Mouse (Mus musculus): Measurements from ENCODE around the gene Pigb.
"Not testable (repeated sequence)": the region's sequence is repeated elsewhere in the genome, so short reads cannot be mapped to it uniquely, and the experiment has no call there.

Gene Pigb

DNA sequence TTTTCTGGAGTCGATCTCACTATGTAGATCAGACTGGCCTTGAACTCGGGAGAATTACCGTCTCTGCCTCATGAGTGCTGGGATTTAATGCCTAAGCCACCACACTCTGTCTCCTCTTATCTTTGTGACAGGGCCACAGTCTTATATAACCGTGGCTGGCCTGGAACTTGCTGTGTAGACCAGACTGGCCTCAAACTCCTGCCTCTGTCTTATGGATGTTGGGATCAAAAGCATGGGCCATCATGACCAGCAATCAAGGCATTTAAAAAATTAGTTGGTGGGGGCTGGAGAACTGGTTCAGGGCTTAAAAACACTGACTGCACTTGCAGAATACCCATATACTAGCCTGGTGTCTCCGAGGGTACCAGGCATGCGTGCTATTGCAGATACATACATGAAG, at the start of gene Pigb:
Gene Pigb, minus strand, starts transcription at position 299 of the 400 bp plus-strand sequence.
- no peak for DNase-seq

DNA sequence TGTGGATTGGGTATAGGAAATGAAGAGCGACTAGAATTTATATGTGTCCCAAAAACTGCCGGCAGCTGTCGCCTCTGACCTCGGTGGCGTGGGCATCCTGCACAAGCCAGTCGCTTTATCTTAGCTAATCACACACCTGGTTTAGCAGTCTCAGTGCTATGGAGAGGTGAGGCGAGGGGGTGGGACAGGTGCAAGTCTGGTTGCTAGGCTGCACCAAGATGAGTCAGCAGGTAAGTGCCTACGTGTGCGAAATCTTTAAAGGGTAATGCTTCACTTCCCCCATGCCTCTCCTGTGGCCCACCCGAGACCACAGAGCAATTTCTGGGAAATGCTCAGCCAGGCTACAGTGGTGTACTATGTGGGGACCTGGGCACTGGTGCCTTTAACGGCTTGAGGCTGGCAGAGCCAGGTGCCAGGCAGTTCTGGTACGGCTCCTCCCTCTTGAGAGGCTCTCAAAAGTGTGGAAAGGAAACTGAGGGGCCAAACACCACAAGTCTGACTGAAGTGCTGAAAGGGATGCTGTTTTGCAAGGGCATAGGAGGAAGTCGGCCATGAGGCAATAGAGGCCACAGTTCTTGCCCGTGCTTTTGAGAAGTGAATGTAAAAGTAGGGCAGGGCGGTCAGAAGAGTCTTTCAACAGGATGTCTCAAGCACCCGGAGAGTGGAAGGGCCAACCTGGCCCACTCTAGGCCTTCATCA, 49.2 kb upstream of the Pigb start:
- no peak for DNase-seq

DNA sequence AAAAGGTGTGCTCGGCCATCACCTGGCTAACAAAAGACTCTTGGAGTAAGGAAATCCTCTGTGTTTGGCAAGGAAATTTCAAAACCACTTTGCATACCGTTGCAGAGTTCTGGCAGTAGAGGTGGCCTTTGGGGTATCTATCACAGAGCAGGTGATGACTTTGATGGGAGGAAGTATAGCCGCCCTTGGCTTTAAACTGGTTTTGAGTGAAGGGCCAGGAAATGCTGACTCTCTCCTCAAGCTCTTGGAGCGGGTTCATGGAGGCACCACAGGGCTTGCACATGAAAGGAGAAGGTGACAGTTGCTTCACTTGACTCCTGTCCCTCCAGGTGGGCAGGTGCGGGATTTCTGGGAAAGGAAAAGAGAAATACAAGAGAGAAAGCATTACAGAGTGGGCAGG, 47.4 kb upstream of the Pigb start:
- DNase-seq: no peak

DNA sequence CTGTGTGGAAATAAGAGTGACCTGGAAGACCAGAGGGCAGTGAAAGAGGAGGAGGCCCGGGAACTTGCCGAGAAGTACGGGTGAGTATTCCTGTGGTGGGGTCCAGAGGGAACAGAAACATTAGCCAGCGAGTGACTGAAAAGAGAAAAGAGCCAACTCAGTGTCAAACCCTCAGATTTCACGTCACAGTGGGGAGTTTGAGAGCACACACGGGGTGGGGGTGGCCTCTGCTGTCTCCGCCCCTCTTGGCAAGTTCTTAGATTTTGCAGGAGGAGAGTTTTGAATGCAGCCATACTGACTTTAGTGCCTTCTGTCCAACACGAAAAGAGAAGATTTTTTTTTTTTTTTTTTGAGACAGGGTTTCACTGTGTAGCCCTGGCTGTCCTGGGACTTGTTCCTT, 46.9 kb upstream of the Pigb start:
- no peak for DNase-seq

DNA sequence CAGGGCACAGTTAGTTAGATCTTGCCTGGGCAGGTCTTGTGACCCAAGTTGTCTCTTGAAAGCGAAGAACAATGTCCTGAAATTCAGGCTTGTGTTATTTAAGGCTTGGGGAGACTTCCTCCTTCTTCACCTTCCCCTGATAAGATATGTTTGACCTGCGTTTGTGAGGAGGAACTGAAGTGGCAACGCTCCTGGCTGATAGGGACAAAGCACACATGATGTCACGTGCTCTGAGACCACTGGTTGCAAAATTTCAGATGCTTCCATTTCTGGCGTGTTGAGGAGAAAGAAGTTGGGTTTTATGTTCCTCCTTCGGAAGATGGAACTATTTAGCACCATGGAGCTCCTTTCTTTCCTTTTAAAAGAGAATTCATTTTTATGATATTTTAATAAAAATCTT, 45.7 kb upstream of the Pigb start:
- no peak for DNase-seq

DNA sequence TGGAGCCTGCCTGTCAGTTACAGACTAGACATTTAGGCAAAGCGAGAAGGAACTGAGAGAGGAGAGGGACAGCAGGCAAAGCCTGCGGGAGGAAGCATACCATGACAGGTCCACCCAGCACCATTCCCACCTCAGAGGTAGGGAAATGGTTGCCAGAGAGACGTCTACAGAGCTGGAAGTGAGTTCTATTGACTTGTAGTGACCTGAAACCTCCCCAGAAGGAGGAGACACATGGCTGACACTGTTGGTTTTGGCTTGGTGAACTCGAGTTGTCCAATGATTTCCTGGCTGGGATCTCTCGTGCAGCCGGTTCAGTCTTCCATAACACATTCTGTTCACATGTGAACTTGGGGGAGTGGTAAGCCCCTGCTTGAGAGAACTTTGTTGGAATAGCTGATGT, 43.8 kb upstream of the Pigb start:
- no peak for DNase-seq

DNA sequence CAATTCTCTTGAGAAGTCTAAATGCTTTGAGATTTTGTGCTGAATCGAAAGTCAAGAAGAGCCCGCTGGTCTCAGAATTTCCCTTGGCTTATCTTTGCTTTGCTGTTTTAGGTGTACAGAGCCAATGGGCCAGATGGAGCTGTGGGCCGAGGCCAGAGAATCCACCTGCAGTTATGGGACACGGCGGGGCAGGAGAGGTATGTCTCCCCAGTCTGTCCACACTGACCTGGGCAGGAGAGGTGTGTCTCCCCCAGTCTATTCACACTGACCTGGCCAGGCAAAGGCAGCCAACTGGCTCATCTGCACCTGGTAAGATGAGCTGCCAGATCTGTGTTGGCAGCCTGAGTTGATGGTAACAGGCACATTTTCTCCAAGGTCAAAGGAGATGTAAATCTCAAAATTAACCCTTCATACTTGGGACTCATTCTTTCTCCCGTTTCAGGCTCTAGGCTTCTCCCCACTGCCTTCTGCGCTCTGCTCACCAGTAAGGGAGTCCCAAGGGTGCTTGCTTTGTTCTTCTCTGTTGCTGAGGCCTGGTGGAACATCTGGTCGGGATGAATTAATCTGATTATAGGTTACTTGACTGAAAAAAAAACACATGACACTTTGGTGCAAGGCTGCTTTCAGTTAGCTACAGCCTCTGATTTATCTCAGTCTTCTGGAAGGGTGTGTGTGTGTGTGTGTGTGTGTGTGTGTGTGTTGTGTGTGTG, 42.3 kb upstream of the Pigb start:
- DNase-seq: peak; percentile 84 to 91

DNA sequence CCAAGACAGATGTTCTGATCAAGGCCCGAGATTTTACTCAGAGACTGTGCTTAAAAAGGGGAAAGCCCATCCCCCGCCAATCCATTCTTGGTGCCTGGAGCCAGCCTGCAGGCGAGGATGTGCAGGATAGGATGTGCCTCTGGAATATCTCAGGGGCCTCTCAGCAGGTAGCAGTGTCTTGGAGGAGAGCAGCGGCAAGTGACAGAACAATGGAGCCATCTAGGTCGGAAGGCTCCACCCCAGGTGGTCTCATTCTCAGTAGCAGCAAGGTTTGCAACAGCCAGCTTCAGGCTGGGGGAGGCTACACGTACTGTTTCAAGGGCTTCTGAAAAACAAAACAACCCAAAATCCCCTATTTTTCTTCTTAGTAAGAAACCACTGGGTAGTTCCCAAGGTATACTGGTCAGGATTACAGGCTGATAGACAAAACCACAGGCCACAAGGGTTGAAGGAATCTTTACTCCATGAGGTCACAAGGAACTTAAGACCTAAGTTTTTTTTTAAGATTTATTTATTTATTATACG, 39.7 kb upstream of the Pigb start:
- DNase-seq: no peak

DNA sequence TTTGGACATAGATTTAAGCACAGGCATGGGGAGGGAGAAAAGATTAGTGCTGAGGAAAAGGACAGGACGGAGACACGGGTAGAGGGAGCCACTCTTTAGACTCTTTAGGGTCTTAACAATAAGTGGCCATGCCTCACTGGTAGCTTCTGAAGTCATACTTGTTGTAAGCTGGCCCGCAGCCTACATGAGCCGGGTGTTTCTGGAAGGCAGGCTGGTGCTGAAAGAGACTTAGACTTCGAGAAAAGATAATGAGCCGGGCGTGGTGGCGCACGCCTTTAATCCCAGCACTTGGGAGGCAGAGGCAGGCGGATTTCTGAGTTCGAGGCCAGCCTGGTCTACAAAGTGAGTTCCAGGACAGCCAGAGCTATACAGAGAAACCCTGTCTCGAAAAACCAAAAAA, 39.2 kb upstream of the Pigb start:
- DNase-seq: not testable (repeated sequence)

DNA sequence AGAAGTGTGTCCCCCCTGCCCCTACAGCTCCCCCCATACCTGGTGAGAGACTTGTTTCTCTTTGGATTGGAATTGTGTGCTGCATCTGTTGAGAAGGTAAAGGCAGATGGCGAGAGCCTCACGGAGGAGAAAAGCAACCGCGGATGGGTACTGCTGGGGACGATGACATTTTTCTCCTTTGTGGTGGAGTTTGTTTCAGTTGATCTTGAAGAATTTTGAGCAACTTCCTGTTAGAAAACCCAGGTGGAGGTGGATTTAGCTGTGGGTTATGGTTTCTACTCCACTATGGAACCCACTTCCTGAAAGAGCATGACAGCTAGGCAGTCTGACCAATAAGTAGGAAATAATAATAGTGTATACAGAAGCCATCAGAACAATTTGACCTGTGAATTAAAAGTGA, 33.0 kb upstream of the Pigb start:
- no peak for DNase-seq

DNA sequence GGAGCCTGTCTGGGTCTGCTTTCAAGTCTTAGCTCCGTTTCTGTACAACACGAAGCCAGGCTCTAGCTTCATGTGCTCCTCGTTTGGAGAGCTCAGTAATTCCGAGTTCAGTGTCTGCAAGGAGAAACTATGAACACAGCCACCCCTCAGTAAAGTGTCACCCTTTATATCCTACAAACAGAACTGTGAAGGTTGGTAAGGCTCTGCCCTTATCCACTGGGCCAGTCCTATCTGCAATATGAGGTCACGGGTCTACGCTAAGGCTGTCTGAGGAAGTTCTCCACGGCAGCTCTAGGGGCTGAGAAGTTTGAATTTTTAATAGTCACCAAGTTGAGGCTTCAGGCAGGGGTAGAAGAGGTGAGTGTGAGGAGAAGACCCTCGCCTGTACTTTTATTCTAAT, 32.2 kb upstream of the Pigb start:
- no peak for DNase-seq

DNA sequence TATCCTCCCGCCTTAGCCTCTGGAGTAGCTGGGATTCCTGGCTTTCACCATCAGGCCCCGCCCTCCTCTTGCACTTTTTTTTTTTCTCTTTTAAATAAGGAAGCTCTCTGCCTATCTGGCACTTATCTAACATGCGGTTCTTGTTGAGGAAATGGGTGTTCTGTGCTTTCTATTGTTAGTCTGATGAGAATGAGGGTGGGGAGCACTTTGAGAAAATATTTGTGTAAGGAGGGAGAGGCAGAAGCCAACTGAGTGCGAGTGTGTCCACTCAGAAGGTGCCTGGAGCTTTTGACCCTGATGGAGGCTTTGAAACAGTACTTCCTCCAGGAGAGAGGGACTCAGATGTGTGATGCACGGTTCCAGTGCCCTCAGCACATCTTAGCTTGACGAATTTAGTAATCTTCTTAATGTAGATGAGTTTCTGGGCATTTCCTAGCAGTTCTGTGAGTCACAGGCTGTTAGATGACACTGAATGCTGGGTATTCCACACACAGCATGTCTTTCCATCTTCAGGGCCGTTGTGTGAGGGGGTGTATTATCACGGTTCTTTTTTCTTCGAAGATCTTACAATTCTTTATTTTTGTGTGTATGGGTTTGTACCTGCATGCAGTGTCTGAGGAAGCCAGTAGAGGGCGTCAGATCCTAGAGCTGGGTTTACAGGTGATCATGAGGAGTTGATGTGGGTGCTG, 30.9 kb upstream of the Pigb start:
- DNase-seq: no peak

DNA sequence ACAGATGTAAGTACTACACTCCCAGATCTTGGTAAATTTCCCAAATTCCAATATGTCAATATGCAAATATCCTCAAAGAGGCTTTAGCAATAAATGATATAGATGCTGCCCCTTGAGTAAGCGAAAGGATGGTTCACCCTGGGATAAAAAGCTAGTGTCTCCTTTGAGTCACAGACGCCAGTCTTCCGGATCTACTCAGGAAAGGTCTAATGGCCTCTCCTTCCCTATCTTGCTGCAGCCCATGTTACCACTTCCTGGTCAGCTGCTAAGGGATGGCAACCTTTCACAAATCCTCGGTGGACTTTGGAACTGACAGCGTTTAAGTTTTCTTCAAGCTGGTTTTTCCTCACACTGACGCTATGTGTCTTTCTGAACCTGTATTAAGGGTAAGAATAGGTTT, 28.5 kb upstream of the Pigb start:
- no peak for DNase-seq

DNA sequence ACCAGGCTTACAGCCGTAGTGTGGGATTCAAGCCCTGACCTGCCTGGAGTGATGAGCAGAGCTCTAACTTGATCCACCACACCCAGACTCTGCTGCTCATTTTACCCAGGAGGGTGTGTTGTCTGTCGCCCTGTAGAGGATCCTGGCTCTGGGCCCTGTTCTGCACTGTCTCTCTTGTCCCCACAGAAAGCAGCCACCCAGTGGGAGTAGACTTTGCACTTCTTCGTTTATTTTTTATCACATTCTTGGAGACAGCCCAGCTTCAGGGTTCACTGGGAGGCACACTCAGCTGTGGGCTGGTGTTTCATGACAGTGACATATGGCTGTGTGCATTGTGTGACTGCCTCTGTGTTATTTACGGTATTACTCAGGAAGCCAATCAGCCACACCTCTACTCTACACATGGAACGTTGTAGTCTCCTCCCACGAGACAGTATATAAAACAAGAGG, 28.1 kb upstream of the Pigb start:
- DNase-seq: no peak

DNA sequence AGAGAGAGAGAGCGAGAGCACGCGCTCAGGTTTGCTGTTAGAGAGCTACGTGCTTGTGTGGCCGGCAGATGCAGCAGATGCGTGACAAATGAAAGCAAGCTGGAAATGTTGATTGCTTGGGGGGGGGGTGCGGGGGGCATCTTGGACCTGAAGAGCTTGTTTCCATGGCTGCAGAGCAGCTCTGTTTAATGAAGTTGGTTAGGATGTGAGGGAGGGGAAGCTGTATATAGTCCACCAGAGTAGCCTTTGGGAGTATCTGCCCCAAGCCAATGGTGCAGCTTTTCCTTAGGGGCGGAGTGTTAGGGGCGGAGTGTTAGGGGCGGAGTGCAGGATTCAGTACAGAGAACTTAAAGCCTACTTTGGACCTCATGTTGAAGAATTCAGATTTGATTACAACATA, 26.9 kb upstream of the Pigb start:
- no peak for DNase-seq

DNA sequence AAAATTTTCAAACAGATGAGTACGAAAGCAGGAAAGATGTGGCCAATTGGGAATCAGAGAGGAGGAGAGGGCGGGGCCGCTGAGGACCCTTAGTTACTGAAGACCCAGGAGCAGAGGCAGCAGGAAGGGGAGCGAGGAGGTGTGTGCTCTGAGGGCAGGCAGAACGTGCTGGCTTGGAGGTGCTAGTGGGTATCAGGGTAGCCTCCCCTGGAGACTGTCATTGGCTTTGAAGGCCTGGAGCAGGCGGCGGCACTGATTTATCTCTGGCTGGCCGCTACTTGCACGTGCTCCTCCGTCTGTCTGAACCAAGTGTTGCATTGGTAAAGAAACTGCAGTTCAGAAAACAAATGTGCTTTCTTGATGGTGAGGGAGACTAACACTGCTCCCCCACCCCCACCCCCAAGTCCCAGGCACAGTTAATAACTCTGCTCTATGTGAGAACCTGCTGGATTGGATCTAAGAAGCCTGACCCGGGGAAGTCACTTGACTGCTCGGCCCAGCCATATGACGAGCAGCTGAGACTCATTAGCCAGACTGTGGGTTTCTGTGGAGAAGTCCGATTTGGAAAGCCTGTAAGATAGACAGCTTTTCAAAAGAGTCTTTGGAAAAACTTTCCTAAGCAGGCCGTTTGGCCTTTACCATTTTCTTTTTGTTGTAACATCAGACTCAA, 23.6 kb upstream of the Pigb start:
- no peak for DNase-seq

DNA sequence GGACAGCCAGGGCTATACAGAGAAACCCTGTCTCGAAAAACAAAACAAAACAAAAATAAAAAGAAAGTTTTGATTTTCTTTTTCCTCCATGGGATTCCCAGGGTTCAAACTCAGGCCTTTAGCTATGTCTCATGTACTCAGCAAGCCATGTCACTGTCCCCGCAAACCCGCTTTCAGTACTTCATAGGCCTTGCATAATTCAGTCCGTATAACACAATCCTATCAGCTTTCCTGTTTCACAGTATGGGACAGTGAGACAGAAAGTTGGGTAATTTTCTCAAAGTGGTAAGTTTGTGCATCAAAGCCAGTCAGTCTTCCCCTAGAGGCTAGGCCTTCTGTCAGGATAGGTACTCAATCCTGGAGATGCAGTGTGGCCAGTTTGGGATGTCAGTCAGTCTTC, 19.0 kb upstream of the Pigb start:
- no peak for DNase-seq

DNA sequence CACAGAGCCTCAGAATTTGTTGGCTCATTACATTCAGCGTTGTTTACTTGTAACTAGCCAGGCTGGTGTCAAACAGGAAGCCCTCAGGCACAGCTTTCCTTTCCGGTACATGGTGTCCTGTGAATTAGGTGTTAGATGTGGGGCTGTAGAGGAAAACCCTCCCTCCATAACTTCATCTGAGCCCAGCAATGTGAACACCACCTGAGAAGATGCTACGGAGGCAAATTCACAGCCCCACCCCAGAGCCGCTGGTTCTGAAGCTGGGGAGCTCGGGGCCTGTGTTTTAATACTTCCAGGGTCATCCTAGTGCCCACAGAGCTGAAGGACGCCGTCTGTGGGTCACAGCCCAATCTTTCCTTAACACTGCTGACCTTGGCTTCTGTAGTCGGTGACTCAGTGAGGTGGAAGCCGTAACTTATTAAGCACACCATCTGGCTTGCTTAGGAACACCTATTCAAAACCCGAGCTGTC, 15.3 kb upstream of the Pigb start:
- DNase-seq: peak; percentile 34 to 42

DNA sequence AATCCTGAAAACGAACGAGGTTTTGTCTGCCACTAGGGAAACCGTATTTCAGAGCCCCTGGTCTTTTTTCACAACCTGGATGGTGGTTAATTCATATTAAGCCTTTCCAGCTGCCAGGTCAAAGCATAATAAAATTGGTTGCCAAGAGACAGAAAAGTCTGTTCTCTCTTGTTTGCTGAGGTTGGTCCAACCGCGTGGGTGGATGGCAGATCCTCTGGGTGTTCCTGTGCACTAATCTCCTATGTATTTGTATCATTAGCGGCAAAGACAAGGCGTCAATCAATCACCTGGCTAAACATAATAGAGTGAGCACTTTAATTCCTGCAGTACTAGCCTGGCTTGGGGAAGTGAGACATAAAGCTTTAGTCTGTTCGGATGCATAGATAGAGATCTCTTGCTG, 10.4 kb upstream of the Pigb start:
- no peak for DNase-seq

DNA sequence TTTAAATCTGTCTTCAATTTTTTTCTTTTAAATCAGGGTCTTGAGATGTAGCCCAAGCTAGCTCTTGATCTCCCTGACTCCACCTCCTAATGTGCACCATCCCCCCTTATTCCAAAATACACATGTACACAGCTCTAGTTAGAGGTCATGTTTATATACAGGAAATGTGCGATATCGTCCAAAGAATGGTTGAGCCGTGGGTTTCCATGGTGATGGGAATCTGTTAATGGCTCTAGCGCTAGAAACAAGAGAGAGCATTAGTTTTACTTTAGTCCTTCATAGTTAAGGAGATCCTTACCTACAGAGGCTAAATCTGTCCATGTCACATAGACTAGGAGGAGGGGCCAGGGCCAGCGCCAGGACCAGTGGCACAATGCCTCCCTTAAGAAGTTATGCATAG, 9.7 kb upstream of the Pigb start:
- DNase-seq: no peak

DNA sequence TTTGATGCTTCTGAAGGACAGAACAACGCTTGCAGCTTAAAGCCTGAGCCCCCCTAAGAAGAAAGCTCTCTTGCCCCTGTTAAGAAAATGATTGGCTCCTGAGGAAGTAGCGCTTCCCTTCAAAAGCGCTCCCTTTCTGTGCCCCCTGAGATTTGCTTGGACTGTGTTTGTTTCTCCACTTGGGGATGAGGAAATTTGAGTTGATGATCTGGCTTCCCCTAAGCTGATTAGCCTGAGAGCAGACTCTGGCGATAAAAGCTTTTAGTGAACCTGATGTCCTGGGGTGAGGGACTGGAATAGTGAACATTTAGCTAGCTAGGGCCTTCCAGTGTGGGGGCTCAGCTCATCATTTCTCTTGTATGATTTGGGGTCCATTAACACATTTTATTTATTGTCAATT, 8.7 kb upstream of the Pigb start:
- DNase-seq: no peak

DNA sequence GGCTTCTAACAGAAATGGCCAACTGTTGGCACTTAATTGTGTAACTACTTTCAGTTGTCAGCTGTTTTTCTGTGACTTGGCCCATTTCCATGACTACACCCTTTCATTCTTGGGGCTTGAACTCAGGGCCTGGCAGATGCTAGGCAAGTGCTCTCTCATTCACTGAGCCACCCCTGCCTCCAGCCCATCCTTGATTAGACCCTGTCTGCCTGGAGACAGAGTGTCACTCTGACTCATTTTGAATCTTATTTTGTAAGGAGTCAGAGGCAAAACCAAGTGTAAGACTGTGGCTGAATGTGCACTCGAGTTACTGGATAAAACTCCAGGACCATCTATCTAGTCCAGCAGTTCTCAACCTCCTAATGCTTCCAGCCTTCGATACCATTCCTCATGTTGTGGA, 7.7 kb upstream of the Pigb start:
- no peak for DNase-seq

DNA sequence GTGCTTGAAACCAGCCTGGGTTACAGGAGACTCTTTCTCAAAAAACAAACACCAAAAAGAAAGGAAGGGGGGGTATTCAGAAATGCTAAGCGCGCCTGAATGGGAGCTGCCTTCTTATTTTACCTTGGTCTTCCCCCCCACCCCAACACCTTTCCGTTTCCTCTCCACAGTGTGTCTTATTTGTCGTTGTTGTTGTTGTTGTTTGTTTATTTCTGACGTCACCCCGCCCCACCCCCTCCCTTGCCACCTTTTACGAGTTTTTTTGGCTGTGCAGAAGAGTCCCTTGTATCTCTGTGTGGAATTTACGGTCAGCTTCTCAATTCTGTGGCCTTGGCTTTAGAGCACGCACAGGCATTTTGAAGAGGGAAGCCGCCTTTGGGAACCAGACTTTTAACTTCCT, 5.5 kb upstream of the Pigb start:
- no peak for DNase-seq

Measured in cerebellum, adult 18-20 months (tissue).